Mouse (Mus musculus): ENCODE measurements around the gene H2-Ob.

DNA sequence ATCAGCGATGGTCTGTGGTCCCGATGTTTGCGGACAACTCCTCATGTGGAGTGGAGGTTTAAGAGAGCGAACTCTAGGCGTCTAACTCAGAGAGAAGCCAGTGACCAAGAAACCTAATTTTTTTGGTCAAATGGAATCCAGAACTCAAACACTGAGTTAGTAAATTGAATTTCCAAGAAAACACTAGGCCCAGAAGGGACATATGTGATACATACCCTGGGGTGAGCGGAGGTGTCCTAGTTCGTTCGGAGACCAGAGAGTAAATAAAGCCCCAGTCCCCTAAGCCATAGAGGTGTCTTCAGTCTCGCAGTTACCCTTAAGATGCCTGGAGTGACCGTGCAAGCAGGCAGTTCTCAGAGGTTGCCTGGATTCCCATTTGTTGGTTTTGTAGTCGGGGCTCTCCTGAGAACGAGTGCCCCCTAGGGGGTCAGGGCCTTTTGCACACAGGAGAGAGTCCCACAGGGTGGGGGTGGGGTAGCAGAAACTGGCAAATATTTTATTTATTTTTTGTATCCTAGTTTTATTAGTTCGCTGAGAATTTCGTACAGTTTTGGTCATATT lies 25.2 kb downstream of the H2-Ob start:
- TF ChIP-seq CTCF (IDR thresholded peaks at IDR 0.05; ENCODE audit: insufficient read depth, low read length) (peak; percentile 22; the same call in 1 of the 2 replicates), POLR2A (IDR thresholded peaks at IDR 0.05; ENCODE audit: borderline replicate concordance, extremely low read depth, low read depth, low read length) (0 out of 2 replicates have a peak, but pooled peaks have one; percentile 24)
